Mouse (Mus musculus) erythroblast, embryonic 14.5 days (primary cell): ENCODE measurements around the gene Gm498.

Experiments used
- GATA1 ChIP-seq: IDR thresholded peaks from 2 replicates; pipeline ENCODE4 v1.6.1; 2012; ENCODE audit warnings: low read length, inconsistent platforms, mixed read lengths
- TAL1 ChIP-seq: IDR thresholded peaks from 3 replicates; pipeline ENCODE4 v1.6.1; 2012; ENCODE audit warnings: low read length, inconsistent platforms, mixed read lengths

GRCm38 (mm10) chr7:143866538-143866937 lies at the start of gene Gm498:
- TF ChIP-seq TAL1: no peak
- TF ChIP-seq GATA1: no peak
